Mouse (Mus musculus) C3H10T1/2 (cell line): ENCODE measurements around the gene Ocrl. TPM values are rescaled to one million over a fixed set of nuclear protein-coding genes. Genes with fewer than 3 reads are reported as not detected.

Source experiments
- polyA plus RNA-seq, 2 experiments: library from polyadenylated mRNA; unstranded; fragments of >200 nt; fragmentation: generic; extraction: Trizol; gene quantifications; one replicate each; pipeline ENCODE4 v1.2.1; 2012; ENCODE audit warnings: missing spikeins in 2 of 2

Ocrl gene
- 10 to 100 TPM in 1 of 2 experiments, 1 to 10 TPM in 1; 1.0 to 10.4 TPM for polyA plus RNA-seq

GRCm38 (mm10) chrX:47912306-47912792 lies at the start of gene Ocrl:
Gene Ocrl (plus strand): TSS chrX:47912387.

GRCm38 (mm10) chrX:47892431-47893024 lies 19.7 kb upstream of the Ocrl start, which contains the start of gene Smarca1:
Gene Smarca1 (minus strand): TSS chrX:47892974.

Other genes with a start within 250 kb of the Ocrl start
- under 1 TPM in 1 of 2 experiments, not detected in 1; 0.24 TPM for gene Smarca1, start 19.4 kb upstream of the Ocrl start, polyA plus RNA-seq
- 1 to 10 TPM; 3.1 to 7.9 TPM for gene Apln, start 122.5 kb downstream of the Ocrl start, polyA plus RNA-seq
- gene Xpnpep2, start 196.3 kb downstream of the Ocrl start, polyA plus RNA-seq: 1 to 10 TPM in 1 of 2 experiments, under 1 TPM in 1; 0.01 to 2.8 TPM
- under 1 TPM in 1 of 2 experiments, not detected in 1; 0.01 TPM for gene Sash3, start 234.0 kb downstream of the Ocrl start, polyA plus RNA-seq